Mouse (Mus musculus): Measurements from ENCODE around the gene Ptma. TPM values are rescaled to one million over a fixed set of nuclear protein-coding genes. Genes with fewer than 3 reads are reported as not detected.
A peak's percentile ranks its signal among the peaks of the same experiment; 100 is the strongest.

Gene Ptma
- polyA plus RNA-seq, 1 experiment, result 2,341 TPM

- Histone ChIP-seq H3K36me3 (ENCODE audit: control insufficient read depth, insufficient read depth, low read length) (no peaks in the 10 kb centered on the region), H3K4me1 (replicated peaks; ENCODE audit: control insufficient read depth, insufficient read depth, low read length) (peaks cover 55% of the 10 kb centered on the region), H3K4me3 (ENCODE audit: control insufficient read depth, insufficient read depth, low read length) (peak overlapping the region; percentile 57), H3K27ac (ENCODE audit: control insufficient read depth, insufficient read depth, low read length) (peak overlapping the region; percentile 60), H3K27me3 (ENCODE audit: control insufficient read depth, insufficient read depth, low read length) (no peaks in the 10 kb centered on the region)
- DNase-seq, result peak; percentile 88
- TF ChIP-seq POLR2A (IDR thresholded peaks at IDR 0.05; ENCODE audit: control insufficient read depth, extremely low read depth, insufficient read depth, low read length, poor library complexity) (peak; percentile 45), CTCF (IDR thresholded peaks at IDR 0.05; ENCODE audit: borderline replicate concordance, control insufficient read depth, extremely low read depth, insufficient read depth, low read length, poor library complexity) (peak; percentile 76; the same call in 1 of the 2 replicates)
- under 1% methylated on average over 64 of the region's 64 CpGs for WGBS
Observed at GRCm38 (mm10) chr1:86503906-86504696, 22.4 kb upstream of the Ptma start.

- DNase-seq, result no peak
- Histone ChIP-seq H3K36me3 (ENCODE audit: control insufficient read depth, insufficient read depth, low read length) (no peaks in the 10 kb centered on the region), H3K27me3 (ENCODE audit: control insufficient read depth, insufficient read depth, low read length) (no peaks in the 10 kb centered on the region), H3K4me1 (replicated peaks; ENCODE audit: control insufficient read depth, insufficient read depth, low read length) (peaks cover 57% of the 10 kb centered on the region), H3K4me3 (ENCODE audit: control insufficient read depth, insufficient read depth, low read length) (peak overlapping the region; percentile 57), H3K27ac (ENCODE audit: control insufficient read depth, insufficient read depth, low read length) (peak overlapping the region; percentile 56)
- whole genome bisulfite sequencing, result 17% methylated on average over 19 of the region's 19 CpGs
- no peak for TF ChIP-seq POLR2A (IDR thresholded peaks at IDR 0.05; ENCODE audit: control insufficient read depth, extremely low read depth, insufficient read depth, low read length, poor library complexity)
- TF ChIP-seq CTCF (IDR thresholded peaks at IDR 0.05; ENCODE audit: borderline replicate concordance, control insufficient read depth, extremely low read depth, insufficient read depth, low read length, poor library complexity), result no peak
Observed at GRCm38 (mm10) chr1:86504697-86505421, 21.7 kb upstream of the Ptma start.

- no peak for DNase-seq
- no peaks in the 10 kb centered on the region for H3K36me3 ChIP-seq (ENCODE audit: control insufficient read depth, insufficient read depth, low read length)
- peaks cover 58% of the 10 kb centered on the region for H3K4me1 ChIP-seq (replicated peaks; ENCODE audit: control insufficient read depth, insufficient read depth, low read length)
- H3K27me3 ChIP-seq (ENCODE audit: control insufficient read depth, insufficient read depth, low read length), result no peaks in the 10 kb centered on the region
- peak overlapping the region; percentile 56 for H3K27ac ChIP-seq (ENCODE audit: control insufficient read depth, insufficient read depth, low read length)
- no peak overlapping the region for H3K4me3 ChIP-seq (ENCODE audit: control insufficient read depth, insufficient read depth, low read length)
- TF ChIP-seq CTCF (IDR thresholded peaks at IDR 0.05; ENCODE audit: borderline replicate concordance, control insufficient read depth, extremely low read depth, insufficient read depth, low read length, poor library complexity), result no peak
- TF ChIP-seq POLR2A (IDR thresholded peaks at IDR 0.05; ENCODE audit: control insufficient read depth, extremely low read depth, insufficient read depth, low read length, poor library complexity), result no peak
- 43% methylated on average over 1 of the region's 1 CpGs for WGBS
Observed at GRCm38 (mm10) chr1:86505461-86505860, 21.1 kb upstream of the Ptma start.

GRCm38 (mm10) chr1:86506420-86506819 lies 20.1 kb upstream of the Ptma start:
- 97% methylated on average over 5 of the region's 5 CpGs for WGBS
- H3K27ac ChIP-seq (ENCODE audit: control insufficient read depth, insufficient read depth, low read length), result no peak overlapping the region
- H3K27me3 ChIP-seq (ENCODE audit: control insufficient read depth, insufficient read depth, low read length), result no peaks in the 10 kb centered on the region
- no peak overlapping the region for H3K4me3 ChIP-seq (ENCODE audit: control insufficient read depth, insufficient read depth, low read length)
- DNase-seq, result no peak
- H3K36me3 ChIP-seq (ENCODE audit: control insufficient read depth, insufficient read depth, low read length), result no peaks in the 10 kb centered on the region
- H3K4me1 ChIP-seq (replicated peaks; ENCODE audit: control insufficient read depth, insufficient read depth, low read length), result peaks cover 54% of the 10 kb centered on the region
- TF ChIP-seq POLR2A (IDR thresholded peaks at IDR 0.05; ENCODE audit: control insufficient read depth, extremely low read depth, insufficient read depth, low read length, poor library complexity), result no peak
- TF ChIP-seq CTCF (IDR thresholded peaks at IDR 0.05; ENCODE audit: borderline replicate concordance, control insufficient read depth, extremely low read depth, insufficient read depth, low read length, poor library complexity), result no peak

GRCm38 (mm10) chr1:86507866-86508265 lies 18.7 kb upstream of the Ptma start:
- no peak for DNase-seq

GRCm38 (mm10) chr1:86509410-86509809 lies 17.1 kb upstream of the Ptma start:
- Histone ChIP-seq H3K27ac (ENCODE audit: control insufficient read depth, insufficient read depth, low read length) (peak overlapping the region; percentile 37; the same call in 1 of the 2 replicates), H3K4me3 (ENCODE audit: control insufficient read depth, insufficient read depth, low read length) (no peak overlapping the region), H3K36me3 (ENCODE audit: control insufficient read depth, insufficient read depth, low read length) (no peaks in the 10 kb centered on the region), H3K4me1 (replicated peaks; ENCODE audit: control insufficient read depth, insufficient read depth, low read length) (peaks cover 36% of the 10 kb centered on the region), H3K27me3 (ENCODE audit: control insufficient read depth, insufficient read depth, low read length) (no peaks in the 10 kb centered on the region)
- DNase-seq, result peak; percentile 99
- WGBS, result 4% methylated on average over 7 of the region's 7 CpGs
- TF ChIP-seq POLR2A (IDR thresholded peaks at IDR 0.05; ENCODE audit: control insufficient read depth, extremely low read depth, insufficient read depth, low read length, poor library complexity) (peak; percentile 46; the same call in 1 of the 2 replicates), CTCF (IDR thresholded peaks at IDR 0.05; ENCODE audit: borderline replicate concordance, control insufficient read depth, extremely low read depth, insufficient read depth, low read length, poor library complexity) (peak; percentile 92)

More at GRCm38 (mm10) chr1:86507866-86508265, 18.7 kb upstream of the Ptma start:
- Histone ChIP-seq H3K4me3 (ENCODE audit: control insufficient read depth, insufficient read depth, low read length) (no peak overlapping the region), H3K27me3 (ENCODE audit: control insufficient read depth, insufficient read depth, low read length) (no peaks in the 10 kb centered on the region), H3K27ac (ENCODE audit: control insufficient read depth, insufficient read depth, low read length) (no peak overlapping the region), H3K36me3 (ENCODE audit: control insufficient read depth, insufficient read depth, low read length) (no peaks in the 10 kb centered on the region), H3K4me1 (replicated peaks; ENCODE audit: control insufficient read depth, insufficient read depth, low read length) (peaks cover 46% of the 10 kb centered on the region)
- no peak for TF ChIP-seq POLR2A (IDR thresholded peaks at IDR 0.05; ENCODE audit: control insufficient read depth, extremely low read depth, insufficient read depth, low read length, poor library complexity)
- TF ChIP-seq CTCF (IDR thresholded peaks at IDR 0.05; ENCODE audit: borderline replicate concordance, control insufficient read depth, extremely low read depth, insufficient read depth, low read length, poor library complexity), result no peak
- over 99% methylated on average over 5 of the region's 5 CpGs for WGBS

Measured in thymus, adult 2 months (tissue).